In the genomic region with DNA sequence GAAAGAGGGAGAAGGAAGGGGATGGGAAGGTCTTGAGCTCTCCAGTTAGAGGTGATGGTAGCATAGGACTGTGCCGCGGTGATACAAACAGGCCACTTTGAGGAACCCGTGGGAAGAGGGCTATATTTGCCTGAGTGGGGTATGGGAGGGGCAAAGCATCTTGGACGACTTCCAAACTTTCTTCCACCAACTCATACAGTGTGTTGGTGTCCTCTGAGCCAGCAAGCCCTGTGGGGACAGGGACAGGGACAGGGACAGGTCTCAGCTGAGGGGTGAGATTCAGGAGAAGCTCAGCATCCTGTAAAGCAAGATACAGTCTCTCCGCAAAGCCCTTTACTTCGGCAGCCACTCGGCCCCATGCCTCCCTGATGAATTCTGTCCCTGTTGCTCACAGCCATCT, we compare ENCODE assay signal across 16 mouse cellular contexts. TPM values are rescaled to one million over a fixed set of nuclear protein-coding genes. Genes with fewer than 3 reads are reported as not detected.
A peak's percentile ranks its signal among the peaks of the same experiment; 100 is the strongest.
DNase-seq lines count a peak whose midpoint lies in the region; ATAC-seq and TF ChIP-seq lines count a peak whose summit lies in the region.
"Had no signal": no experiment of that assay in that cellular context is flagged by ENCODE, and none has a peak within 500 bp of the region (broad histone marks: within the 10 kb centered on the region; RNA-seq: fewer than 3 reads in every experiment).

No protein-coding gene starts in this region.

- peaks cover 5% of the 10 kb centered on the region for H3K27me3 ChIP-seq in heart, embryonic 16.5 days (ENCODE audit: control insufficient read depth, insufficient read depth, low read length)
- H3K27me3 ChIP-seq in midbrain, embryonic 14.5 days (ENCODE audit: control insufficient read depth, insufficient read depth, low read length): no peaks in the 10 kb centered on the region; the same call in 1 of the 2 replicates
- H3K27me3 ChIP-seq in midbrain, embryonic 10.5 days (ENCODE audit: low read depth, poor library complexity, severe bottlenecking): peaks cover 91% of the 10 kb centered on the region
- H3K27me3 ChIP-seq in forebrain, postnatal 0 days (ENCODE audit: insufficient read depth, low read length): no peaks in the 10 kb centered on the region
- no peaks in the 10 kb centered on the region for H3K27me3 ChIP-seq in neural tube, embryonic 15.5 days (replicated peaks)
- H3K27me3 ChIP-seq: kidney, embryonic 15.5 days; stomach, embryonic 15.5 days had no signal

- 41% methylated on average over 7 of the region's 7 CpGs for WGBS in heart, embryonic 16.5 days
- 63% methylated on average over 7 of the region's 7 CpGs for WGBS in midbrain, embryonic 14.5 days
- 82% methylated on average over 7 of the region's 7 CpGs for WGBS in midbrain, embryonic 10.5 days
- WGBS in forebrain, postnatal 0 days: 29% methylated on average over 7 of the region's 7 CpGs
- 71% methylated on average over 7 of the region's 7 CpGs for WGBS in neural tube, embryonic 15.5 days

- H3K4me1 ChIP-seq in heart, embryonic 16.5 days (ENCODE audit: control insufficient read depth, insufficient read depth, low read length): peaks cover 4% of the 10 kb centered on the region; the same call in 1 of the 2 replicates
- H3K4me1 ChIP-seq in midbrain, embryonic 14.5 days (ENCODE audit: control insufficient read depth, insufficient read depth, low read length): peaks cover 19% of the 10 kb centered on the region
- H3K4me1 ChIP-seq in midbrain, embryonic 10.5 days: peaks cover 73% of the 10 kb centered on the region
- peaks cover 14% of the 10 kb centered on the region for H3K4me1 ChIP-seq in forebrain, postnatal 0 days (ENCODE audit: insufficient read depth)
- peaks cover 26% of the 10 kb centered on the region for H3K4me1 ChIP-seq in neural tube, embryonic 15.5 days

- no peak overlapping the region for H3K9ac ChIP-seq in heart, embryonic 16.5 days (ENCODE audit: low read length)
- H3K9ac ChIP-seq in midbrain, embryonic 14.5 days (replicated peaks; ENCODE audit: low read length): no peak overlapping the region
- no peak overlapping the region for H3K9ac ChIP-seq in forebrain, postnatal 0 days
- H3K9ac ChIP-seq in neural tube, embryonic 15.5 days (replicated peaks): no peak overlapping the region
- H3K9ac ChIP-seq: kidney, embryonic 15.5 days; liver, embryonic 14.5 days; stomach, embryonic 15.5 days had no signal

- H3K4me2 ChIP-seq in heart, embryonic 16.5 days (ENCODE audit: low read depth, low read length): no peak overlapping the region
- no peak overlapping the region for H3K4me2 ChIP-seq in midbrain, embryonic 14.5 days (ENCODE audit: low read length)
- H3K4me2 ChIP-seq in forebrain, postnatal 0 days (ENCODE audit: low read depth): no peak overlapping the region
- H3K4me2 ChIP-seq in neural tube, embryonic 15.5 days: no peak overlapping the region
- H3K4me2 ChIP-seq: kidney, embryonic 15.5 days; stomach, embryonic 15.5 days had no signal

- TF ChIP-seq CTCF in forebrain, postnatal 0 days (IDR thresholded peaks at IDR 0.05; ENCODE audit: low read depth): no peak

- ATAC-seq in heart, embryonic 16.5 days (replicated peaks; ENCODE audit: extremely low read depth, insufficient read depth, low FRiP score): peak; percentile 56
- no peak for ATAC-seq in midbrain, embryonic 14.5 days (ENCODE audit: low FRiP score, low TSS enrichment)
- 0 out of 2 replicates have a peak, but pooled peaks have one; percentile 15 for ATAC-seq in forebrain, postnatal 0 days
- no peak for ATAC-seq in neural tube, embryonic 15.5 days (ENCODE audit: low FRiP score)

- DNase-seq in heart, adult 8-10 months (ENCODE audit: low spot score): no peak
- DNase-seq in midbrain, embryonic 14.5 days: no peak
- no peak for DNase-seq in midbrain, embryonic 10.5 days (ENCODE audit: low spot score)
- no peak for DNase-seq in forebrain, postnatal 0 days
- DNase-seq in ovary, adult 18-20 months (ENCODE audit: low spot score): no peak
- DNase-seq: adrenal gland, postnatal 36 days; lung, postnatal 4 days; thymus, postnatal 25 days had no signal

- H3K27ac ChIP-seq in heart, embryonic 16.5 days (ENCODE audit: low read length): no peak overlapping the region
- peak overlapping the region; percentile 55 for H3K27ac ChIP-seq in midbrain, embryonic 14.5 days (replicated peaks; ENCODE audit: low read depth, low read length)
- no peak overlapping the region for H3K27ac ChIP-seq in midbrain, embryonic 10.5 days (replicated peaks)
- 0 out of 2 replicates have a peak overlapping the region, but pooled peaks have one; percentile 15 for H3K27ac ChIP-seq in forebrain, postnatal 0 days (ENCODE audit: low read depth, low read length)
- peak overlapping the region; percentile 63; the same call in 1 of the 2 replicates for H3K27ac ChIP-seq in neural tube, embryonic 15.5 days (replicated peaks)
- H3K27ac ChIP-seq: limb, embryonic 10.5 days; liver, embryonic 14.5 days; stomach, embryonic 15.5 days had no signal

- no peak overlapping the region for H3K4me3 ChIP-seq in heart, embryonic 16.5 days (ENCODE audit: low read length)
- no peak overlapping the region for H3K4me3 ChIP-seq in midbrain, embryonic 14.5 days (replicated peaks; ENCODE audit: low read depth, low read length)
- no peak overlapping the region for H3K4me3 ChIP-seq in midbrain, embryonic 10.5 days
- no peak overlapping the region for H3K4me3 ChIP-seq in forebrain, postnatal 0 days (ENCODE audit: low read depth, low read length)
- no peak overlapping the region for H3K4me3 ChIP-seq in neural tube, embryonic 15.5 days (replicated peaks)
- H3K4me3 ChIP-seq: embryonic facial prominence, embryonic 10.5 days; heart, embryonic 10.5 days; kidney, embryonic 15.5 days; limb, embryonic 10.5 days; stomach, embryonic 15.5 days had no signal

- H3K36me3 ChIP-seq in heart, embryonic 16.5 days (ENCODE audit: control insufficient read depth, insufficient read depth): no peaks in the 10 kb centered on the region
- no peaks in the 10 kb centered on the region for H3K36me3 ChIP-seq in midbrain, embryonic 14.5 days (ENCODE audit: control insufficient read depth, insufficient read depth, low read length)
- H3K36me3 ChIP-seq in midbrain, embryonic 10.5 days: no peaks in the 10 kb centered on the region
- no peaks in the 10 kb centered on the region for H3K36me3 ChIP-seq in forebrain, postnatal 0 days (ENCODE audit: insufficient read depth)
- H3K36me3 ChIP-seq in neural tube, embryonic 15.5 days: no peaks in the 10 kb centered on the region
- H3K36me3 ChIP-seq: embryonic facial prominence, embryonic 10.5 days; heart, embryonic 10.5 days; kidney, embryonic 15.5 days; limb, embryonic 10.5 days; stomach, embryonic 15.5 days had no signal

- no peaks in the 10 kb centered on the region for H3K9me3 ChIP-seq in heart, embryonic 16.5 days (replicated peaks; ENCODE audit: control insufficient read depth, low read length)
- H3K9me3 ChIP-seq in midbrain, embryonic 14.5 days (ENCODE audit: control insufficient read depth, low read length): no peaks in the 10 kb centered on the region
- no peaks in the 10 kb centered on the region for H3K9me3 ChIP-seq in midbrain, embryonic 10.5 days (replicated peaks)
- no peaks in the 10 kb centered on the region for H3K9me3 ChIP-seq in forebrain, postnatal 0 days (ENCODE audit: low read length)
- no peaks in the 10 kb centered on the region for H3K9me3 ChIP-seq in neural tube, embryonic 15.5 days (replicated peaks)
- H3K9me3 ChIP-seq: embryonic facial prominence, embryonic 10.5 days; heart, embryonic 10.5 days; kidney, embryonic 15.5 days; limb, embryonic 10.5 days; stomach, embryonic 15.5 days had no signal

RNA-seq across cellular contexts. Expression of a gene that starts 50.5 kb away (rescaled TPM):
- 0.34 and 0.39 TPM in 2 replicates for polyA plus RNA-seq in heart, embryonic 16.5 days (2015; fragmentation: Nextera tagmentation; extraction: Ambion mirVana)
- total RNA-seq in heart, adult 8-10 months (2022): under 1 TPM; 0.08 to 0.22 (median 0.17) TPM
- polyA plus RNA-seq in midbrain, embryonic 14.5 days (2014; fragmentation: Nextera tagmentation; extraction: Ambion mirVana): 46.3 and 49.9 TPM in 2 replicates
- polyA plus RNA-seq in midbrain, embryonic 10.5 days (2016; fragmentation: Nextera tagmentation; extraction: Ambion mirVana): 1.7 and 2.7 TPM in 2 replicates
- total RNA-seq in forebrain, postnatal 0 days (2014; rRNA removed): 46.3 and 73.8 TPM in 2 replicates
- 28.3 and 48.4 TPM in 2 replicates for polyA plus RNA-seq in forebrain, postnatal 0 days (2015; fragmentation: Nextera tagmentation; extraction: Ambion mirVana)
- 26.7 and 32.5 TPM in 2 replicates for polyA plus RNA-seq in neural tube, embryonic 15.5 days (2015; fragmentation: Nextera tagmentation; extraction: Ambion mirVana)

Comparison
In these comparisons a context has a peak if more than half of its experiments do, and no peak if none do; other contexts are left out.
1. H3K27ac ChIP-seq: peak in midbrain, embryonic 14.5 days (single experiment), forebrain, postnatal 0 days (single experiment) and neural tube, embryonic 15.5 days (single experiment); none in heart, embryonic 16.5 days (single experiment) and midbrain, embryonic 10.5 days (single experiment).
2. ATAC-seq: peak in heart, embryonic 16.5 days (single experiment) and forebrain, postnatal 0 days (single experiment); none in midbrain, embryonic 14.5 days (single experiment) and neural tube, embryonic 15.5 days (single experiment).